In the genomic region with DNA sequence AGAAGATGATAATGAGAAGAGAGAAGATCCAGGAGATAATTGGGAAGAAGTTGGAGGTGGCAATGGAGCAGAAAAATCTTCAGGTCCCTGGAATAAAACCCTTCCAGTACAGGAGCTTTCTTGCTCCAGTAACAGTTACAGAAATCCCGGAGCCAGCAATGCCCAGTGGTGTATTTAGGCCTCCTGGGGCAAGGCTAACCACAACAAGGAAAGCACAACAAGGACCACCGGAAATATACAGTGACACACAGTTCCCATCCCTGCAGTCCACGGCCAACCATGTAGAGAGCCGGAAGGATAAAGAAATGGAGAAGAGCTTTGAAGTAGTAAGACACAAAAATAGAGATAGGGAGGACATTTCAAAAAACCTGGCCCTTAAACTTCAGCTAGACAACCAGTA, we compare ENCODE assay signal across 15 mouse cellular contexts. TPM values are rescaled to one million over a fixed set of nuclear protein-coding genes. Genes with fewer than 3 reads are reported as not detected.
"Had no signal": no experiment of that assay in that cellular context is flagged by ENCODE, and none has a peak within 500 bp of the region (broad histone marks: within the 10 kb centered on the region; RNA-seq: fewer than 3 reads in every experiment).

No protein-coding gene starts in this region.

RNA-seq across cellular contexts. Expression of a gene that starts 38.0 kb away (rescaled TPM):
- polyA plus RNA-seq: embryonic facial prominence, embryonic 13.5 days; embryonic facial prominence, embryonic 14.5 days; embryonic facial prominence, embryonic 15.5 days; erythroblast, embryonic 14.5 days; forebrain, embryonic 10.5 days; forebrain, embryonic 12.5 days; forebrain, embryonic 13.5 days; forebrain, embryonic 14.5 days; forebrain, embryonic 15.5 days; forebrain, embryonic 16.5 days; forebrain, postnatal 0 days; frontal cortex, adult 2 months; gonadal fat pad, adult 2 months; heart, adult 2 months; heart, embryonic 12.5 days had no signal
